Mouse (Mus musculus): ENCODE data around the gene Slc25a11.

- TF ChIP-seq CTCF (IDR thresholded peaks at IDR 0.05; ENCODE audit: borderline replicate concordance, control insufficient read depth, extremely low read depth, insufficient read depth, low read length, poor library complexity) (no peak), POLR2A (IDR thresholded peaks at IDR 0.05; ENCODE audit: control insufficient read depth, extremely low read depth, insufficient read depth, low read length, poor library complexity) (no peak)
Observed at GRCm38 (mm10) chr11:70686901-70687566, 39.8 kb upstream of the Slc25a11 start.

All from thymus, adult 2 months (tissue).